Mouse (Mus musculus) erythroblast, embryonic 14.5 days (primary cell): ENCODE measurements around the gene Abcc10.

ENCODE experiments used
- GATA1 ChIP-seq: IDR thresholded peaks from 2 replicates; pipeline ENCODE4 v1.6.1; 2012; ENCODE audit warnings: low read length, inconsistent platforms, mixed read lengths
- TAL1 ChIP-seq: IDR thresholded peaks from 3 replicates; pipeline ENCODE4 v1.6.1; 2012; ENCODE audit warnings: low read length, inconsistent platforms, mixed read lengths

- no peak for TF ChIP-seq GATA1
- TF ChIP-seq TAL1: no peak
These were observed 42.7 kb downstream of the Abcc10 start for GRCm38 (mm10) chr17:46285407-46285806.
